Mouse (Mus musculus) lung, postnatal 0 days (tissue): ENCODE results near the gene Pnck.

Experiments used
- CTCF ChIP-seq: IDR thresholded peaks from 2 replicates; pipeline ENCODE4 v1.5.1; 2016; ENCODE audit warnings: antibody characterized with exemption, mild to moderate bottlenecking
- EP300 ChIP-seq: IDR thresholded peaks from 2 replicates; pipeline ENCODE4 v1.6.1; 2016; ENCODE audit warnings: antibody characterized with exemption, mild to moderate bottlenecking, control low read depth

DNA sequence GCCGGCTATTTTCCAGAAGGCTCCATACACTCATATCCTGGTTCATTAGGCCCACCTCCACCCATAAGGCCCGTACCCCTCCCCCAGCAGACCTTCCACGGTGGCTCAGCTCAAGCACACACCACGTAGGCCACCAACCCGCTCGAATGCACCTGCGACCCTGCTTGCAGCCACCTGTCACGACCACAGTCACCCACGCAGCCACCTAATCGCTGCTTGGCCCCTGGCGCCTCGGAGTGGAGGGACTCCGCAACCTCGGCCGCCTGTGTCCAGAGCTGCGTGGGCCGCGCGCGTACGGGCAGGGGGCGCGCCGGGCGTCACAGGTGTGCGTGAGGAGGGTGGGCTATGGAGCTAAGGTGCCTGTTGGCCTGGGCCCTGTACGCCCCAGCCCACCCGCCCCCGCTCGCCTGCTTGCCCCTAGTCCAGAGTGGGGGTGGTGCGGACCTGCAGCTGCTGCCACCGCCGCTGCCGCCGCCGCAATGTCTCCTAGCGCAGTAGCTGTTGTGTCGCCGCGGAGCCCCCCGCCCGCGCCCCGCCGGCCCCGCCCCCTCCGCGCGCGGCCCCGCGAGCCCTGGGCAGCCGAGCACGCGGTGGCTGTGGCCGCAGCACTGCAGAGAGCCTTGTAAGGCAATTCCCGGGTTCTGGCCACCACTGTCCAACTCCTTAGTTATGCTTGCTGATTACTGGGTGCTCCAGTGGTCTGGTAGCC is at the start of gene Pnck:
- TF ChIP-seq CTCF (no peak; the same call in 1 of the 2 replicates), EP300 (no peak)
